Mouse (Mus musculus) 3T3-L1 (cell line): ENCODE data around the gene Tll2.
A peak's percentile ranks its signal among the peaks of the same experiment; 100 is the strongest.

Experiments
- DNase-seq: peaks from one replicate; pipeline ENCODE4 v3.0.0-alpha.2; 2015; ENCODE audit warnings: low read depth, low spot score

Gene Tll2

GRCm38 (mm10) chr19:41160388-41160787, 46.2 kb downstream of the Tll2 start:
- no peak for DNase-seq

DNA sequence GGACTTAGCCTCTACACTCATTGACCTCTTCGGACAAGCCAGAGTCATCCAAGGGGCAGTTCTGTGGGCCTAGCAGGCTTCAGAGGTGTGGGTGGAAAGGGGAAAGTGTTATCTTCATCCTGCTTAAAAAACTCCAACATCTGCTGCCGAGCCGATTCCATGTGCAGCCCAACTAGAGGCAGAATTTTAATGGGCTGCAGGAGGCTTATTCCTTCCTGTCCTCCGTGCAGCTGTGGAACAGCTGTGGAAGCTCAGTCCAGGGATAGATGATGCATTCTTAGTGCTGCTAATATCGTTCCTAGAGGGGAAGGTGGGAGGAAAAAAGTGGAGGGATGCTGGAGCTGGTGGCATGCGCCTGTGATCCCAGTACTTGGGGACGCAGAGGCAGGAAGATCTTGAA, 52.0 kb downstream of the Tll2 start:
- no peak for DNase-seq

- peak; percentile 5 for DNase-seq
These were observed 54.2 kb downstream of the Tll2 start for GRCm38 (mm10) chr19:41152462-41152861.

GRCm38 (mm10) chr19:41152016-41152370, 54.6 kb downstream of the Tll2 start:
- no peak for DNase-seq

DNA sequence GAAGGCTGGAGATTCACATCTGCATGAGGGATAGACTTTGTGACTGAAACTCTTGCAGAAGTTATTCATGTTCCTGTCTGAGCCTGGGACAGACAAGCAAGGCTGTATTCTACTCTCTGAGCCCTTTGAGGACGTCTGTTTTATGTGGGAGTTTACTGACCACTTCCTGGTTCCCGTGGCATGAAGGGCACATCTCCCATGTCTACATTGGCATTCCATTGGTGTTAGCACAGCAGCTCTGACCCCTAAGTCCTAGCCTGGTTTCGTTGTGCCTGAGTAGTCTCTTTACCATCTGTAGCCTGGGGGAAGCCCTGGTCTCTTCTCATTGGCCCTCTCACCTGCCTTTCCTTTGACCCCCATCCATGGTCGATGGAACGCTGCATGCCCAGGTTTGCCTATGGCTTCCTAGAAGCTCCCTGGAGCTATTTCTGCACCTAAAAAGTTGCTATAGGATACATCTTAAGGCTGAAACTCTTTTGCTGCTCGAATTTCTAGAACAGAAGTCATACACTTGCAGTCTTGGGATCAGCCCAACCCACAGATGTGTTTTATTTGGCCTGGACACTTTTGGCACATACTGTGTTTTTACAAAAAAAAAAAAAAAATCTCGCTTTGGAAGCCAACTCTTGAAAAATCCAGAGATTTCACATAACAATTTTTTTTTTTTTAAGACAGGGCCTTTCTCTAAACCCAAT, 55.2 kb downstream of the Tll2 start:
- DNase-seq, result peak; percentile 56

GRCm38 (mm10) chr19:41140961-41141360, 65.7 kb downstream of the Tll2 start:
- no peak for DNase-seq

- DNase-seq, result peak; percentile 20
These were observed 67.0 kb downstream of the Tll2 start for GRCm38 (mm10) chr19:41139629-41140028.

GRCm38 (mm10) chr19:41123009-41123408, 83.6 kb downstream of the Tll2 start:
- DNase-seq, result no peak

DNA sequence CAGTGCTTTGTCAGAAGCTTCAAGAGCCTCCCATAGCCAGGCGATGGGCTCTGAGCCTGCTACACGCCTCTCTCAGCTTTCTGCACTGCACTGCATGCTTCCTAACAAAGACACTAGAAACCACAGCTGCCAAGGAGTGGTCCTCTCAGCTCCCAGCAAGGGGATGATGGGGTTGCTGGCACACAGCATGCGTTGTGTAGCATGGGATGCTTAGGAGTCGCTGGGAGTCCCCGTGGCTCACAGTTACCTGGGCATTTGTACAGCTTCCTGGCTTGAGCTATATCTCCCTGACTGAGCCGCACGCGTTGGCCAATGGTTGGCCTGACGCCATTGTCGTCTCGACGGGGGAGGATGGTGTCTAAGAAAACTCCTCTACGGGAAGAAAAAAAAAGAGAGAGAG, 86.7 kb downstream of the Tll2 start:
- DNase-seq, result no peak

- DNase-seq, result no peak
These were observed 88.3 kb downstream of the Tll2 start for GRCm38 (mm10) chr19:41118346-41118745.

GRCm38 (mm10) chr19:41117334-41117733, 89.3 kb downstream of the Tll2 start:
- no peak for DNase-seq

GRCm38 (mm10) chr19:41114611-41115010, 92.0 kb downstream of the Tll2 start:
- no peak for DNase-seq

DNA sequence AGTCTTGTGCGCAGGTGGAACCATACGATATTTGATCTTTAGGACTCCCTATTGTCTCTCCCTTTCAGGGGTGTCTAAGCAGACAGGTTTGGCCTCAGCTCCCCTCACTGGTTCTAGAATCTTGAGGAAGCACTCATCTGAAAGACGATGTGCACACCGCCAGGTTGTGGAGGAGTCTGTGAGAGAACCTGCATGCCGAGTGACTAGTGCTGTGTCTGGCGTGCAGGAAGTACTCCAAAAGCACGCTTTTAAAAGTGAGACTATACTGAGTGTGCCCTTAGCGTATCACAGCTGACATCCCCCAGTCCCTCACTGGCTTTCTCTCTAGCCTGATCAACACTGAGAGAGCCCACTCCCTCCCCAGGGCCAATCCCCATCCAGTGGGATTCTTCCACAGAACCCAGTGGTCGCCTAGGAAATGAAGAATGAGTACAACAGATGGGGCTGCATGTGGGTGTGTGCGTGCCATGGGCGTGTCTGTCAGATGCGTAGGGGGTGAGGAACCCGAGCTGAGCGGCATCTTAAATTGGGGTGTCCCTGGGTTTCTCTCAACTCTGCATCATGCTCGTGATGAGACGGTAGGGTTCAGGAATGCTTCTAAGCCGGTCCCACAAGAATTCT, 92.6 kb downstream of the Tll2 start:
- DNase-seq, result no peak

GRCm38 (mm10) chr19:41112609-41113008, 94.0 kb downstream of the Tll2 start:
- no peak for DNase-seq

- DNase-seq, result no peak
These were observed 96.6 kb downstream of the Tll2 start for GRCm38 (mm10) chr19:41109991-41110390.

- DNase-seq, result no peak
These were observed 97.1 kb downstream of the Tll2 start for GRCm38 (mm10) chr19:41109496-41109895.

DNA sequence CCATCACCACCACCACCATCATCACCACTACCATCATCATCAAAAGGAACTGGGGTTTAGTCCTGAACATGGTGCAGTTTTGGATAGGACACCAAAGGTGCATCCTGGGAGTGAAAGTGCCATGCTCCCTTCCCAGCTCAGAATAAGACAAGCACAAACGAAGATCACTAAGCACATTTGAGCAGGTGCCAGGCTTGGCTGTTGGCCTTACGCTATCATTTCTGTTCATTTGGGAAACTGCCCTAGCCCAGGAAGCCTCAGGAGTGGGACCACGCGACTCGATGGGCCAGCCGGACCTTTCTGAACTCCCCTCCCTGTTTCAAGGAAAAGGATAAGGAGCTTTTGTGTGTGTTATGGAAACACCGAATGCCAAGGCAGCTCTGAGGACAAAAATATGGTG, 98.0 kb downstream of the Tll2 start:
- DNase-seq, result no peak

GRCm38 (mm10) chr19:41107530-41107929, 99.1 kb downstream of the Tll2 start:
- DNase-seq, result no peak

GRCm38 (mm10) chr19:41104922-41105321, 101.7 kb downstream of the Tll2 start:
- DNase-seq, result peak; percentile 67

- DNase-seq, result no peak
These were observed 105.2 kb downstream of the Tll2 start for GRCm38 (mm10) chr19:41101390-41101789.

DNA sequence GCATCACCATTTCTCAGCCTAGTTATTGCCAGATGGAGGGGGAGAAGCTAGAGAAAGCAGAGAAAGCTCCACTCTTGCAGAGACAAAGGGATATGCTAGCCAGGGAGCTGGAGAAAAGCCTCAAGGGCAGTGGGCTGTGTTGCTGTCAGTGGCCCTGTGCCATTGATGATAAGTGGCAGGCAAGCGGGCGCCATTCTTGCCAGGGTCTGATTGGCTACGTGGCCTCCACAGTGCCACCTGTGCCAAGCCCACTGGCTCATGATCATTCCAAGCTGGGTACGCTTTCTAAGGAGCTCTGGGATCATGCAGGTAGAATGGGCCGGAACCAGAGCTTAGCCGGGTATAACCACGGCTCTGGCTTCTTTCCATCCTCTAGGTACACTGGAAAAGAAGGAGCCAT, 105.8 kb downstream of the Tll2 start:
- DNase-seq, result no peak

- DNase-seq, result no peak
These were observed 109.6 kb downstream of the Tll2 start for GRCm38 (mm10) chr19:41097038-41097437.

DNA sequence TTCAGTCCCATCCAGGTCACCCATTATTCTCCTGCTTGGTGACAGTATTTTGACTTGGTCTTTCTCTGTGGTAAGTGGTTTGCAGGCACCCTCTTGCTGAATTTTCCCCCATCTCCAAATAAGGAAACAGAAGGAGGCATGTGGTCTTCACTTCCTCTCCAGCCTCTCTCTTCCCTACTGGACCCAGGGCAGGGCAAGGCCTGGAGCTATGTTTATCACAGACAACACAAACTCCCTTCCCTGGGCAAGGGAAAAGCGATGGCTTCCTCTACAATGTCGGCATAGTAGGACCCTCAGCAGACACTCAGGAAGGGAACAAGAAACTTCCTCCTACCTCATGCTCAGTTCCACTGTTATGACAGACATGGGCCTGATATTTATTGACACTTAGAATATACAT, 114.7 kb downstream of the Tll2 start:
- no peak for DNase-seq

DNA sequence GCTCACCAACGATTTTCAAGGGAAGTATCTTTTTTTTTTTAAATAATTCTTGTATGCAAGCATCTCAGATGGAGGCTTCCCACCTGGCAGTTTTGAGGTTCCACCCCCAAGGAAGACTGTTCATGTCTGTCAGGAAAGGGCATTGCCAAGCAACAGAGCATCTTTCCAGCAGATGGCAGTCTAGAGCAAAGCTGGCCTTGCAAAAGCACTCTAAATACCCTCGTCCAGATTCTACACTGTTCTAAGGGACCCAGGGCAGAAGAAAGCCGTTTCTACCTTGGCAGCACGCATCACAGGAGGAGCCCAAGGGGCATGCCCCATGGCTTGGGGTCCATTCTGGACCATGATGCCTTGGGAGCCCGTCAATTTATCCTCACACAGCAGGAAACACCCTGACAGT, 116.8 kb downstream of the Tll2 start:
- DNase-seq, result peak; percentile 82
